Mouse (Mus musculus) forebrain, embryonic 12.5 days (tissue): ENCODE results near the gene Gck. TPM values are rescaled to one million over a fixed set of nuclear protein-coding genes. Genes with fewer than 3 reads are reported as not detected.

Experiments
- ATAC-seq: fragments of 200-750 bp; cut with Nextera tagmentation; 2 replicates; pipeline ENCODE4 v1.8.0; 2017; ENCODE audit warnings: moderate TSS enrichment; ENCODE audit not compliant: low FRiP score
- H3K27ac ChIP-seq: fragments of 300-500 bp; sonication (generic); 2 replicates; pipeline ENCODE4 v1.5.1; 2016; ENCODE audit warnings: mild to moderate bottlenecking
- H3K27me3 ChIP-seq: fragments of 300-500 bp; sonication (generic); 2 replicates; pipeline ENCODE4 v1.6.1; 2016; ENCODE audit warnings: mild to moderate bottlenecking
- H3K36me3 ChIP-seq: fragments of 300-500 bp; sonication (generic); replicated peaks from 2 replicates; pipeline ENCODE4 v1.6.1; 2016; ENCODE audit warnings: mild to moderate bottlenecking
- H3K4me1 ChIP-seq: fragments of 300-500 bp; sonication (generic); 2 replicates; pipeline ENCODE4 v1.6.1; 2016
- H3K4me2 ChIP-seq: fragments of 300-500 bp; sonication (generic); 2 replicates; pipeline ENCODE4 v1.6.1; 2016; ENCODE audit warnings: mild to moderate bottlenecking, moderate library complexity
- H3K4me3 ChIP-seq: fragments of 300-500 bp; sonication (generic); replicated peaks from 2 replicates; pipeline ENCODE4 v1.5.1; 2016; ENCODE audit warnings: mild to moderate bottlenecking
- H3K9ac ChIP-seq: fragments of 300-500 bp; sonication (generic); 2 replicates; pipeline ENCODE4 v1.6.1; 2016; ENCODE audit warnings: mild to moderate bottlenecking
- H3K9me3 ChIP-seq: fragments of 300-500 bp; sonication (generic); 2 replicates; pipeline ENCODE4 v1.6.1; 2016
- WGBS: fragments of 180-500 bp; shearing (Covaris S2); methylation state at CpG from one replicate; pipeline ENCODE4 v1.1.7; 2016; 5-methylcytosine and 5-hydroxymethylcytosine counted together
- polyA plus RNA-seq: library from polyadenylated mRNA; unstranded; fragments of >200 nt; fragmentation: Nextera tagmentation; extraction: Ambion mirVana; gene quantifications from 2 replicates; pipeline ENCODE4 v1.2.1, GENCODE M21; 2016

The Gck gene
- polyA plus RNA-seq, 1 experiment from 2014 or later: 3.5 TPM

DNA sequence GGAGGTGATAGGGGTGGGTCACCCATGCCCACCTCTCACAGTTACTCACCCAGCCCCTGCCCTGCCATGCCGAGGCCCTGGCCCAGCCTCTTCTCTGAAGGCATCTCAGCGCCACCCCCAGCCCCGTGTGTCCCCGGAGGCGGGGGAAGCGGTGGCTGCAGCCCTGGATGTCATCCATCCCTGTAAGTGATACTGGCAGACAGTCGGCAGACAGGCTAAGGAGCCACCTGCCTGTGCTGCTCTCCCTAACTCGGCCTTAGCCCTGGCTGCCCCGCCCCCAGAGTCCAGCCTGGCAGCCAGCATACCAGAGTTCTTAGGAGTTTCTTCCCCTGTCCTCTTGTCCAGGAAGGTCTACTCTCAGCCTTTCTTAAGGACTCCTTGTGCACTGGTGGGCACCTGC is 26.2 kb upstream of the Gck start:
- Histone ChIP-seq H3K36me3 (peaks cover 4% of the 10 kb centered on the region; the same call in 1 of the 2 replicates), H3K9me3 (no peaks in the 10 kb centered on the region), H3K27ac (no peak overlapping the region), H3K4me1 (0 out of 2 replicates have a peak, but pooled peaks cover 5% of the 10 kb centered on the region), H3K27me3 (no peaks in the 10 kb centered on the region), H3K4me3 (no peak overlapping the region), H3K4me2 (no peak overlapping the region), H3K9ac (no peak overlapping the region)
- 16% methylated on average over 9 of the region's 9 CpGs for WGBS
- no peak for ATAC-seq

DNA sequence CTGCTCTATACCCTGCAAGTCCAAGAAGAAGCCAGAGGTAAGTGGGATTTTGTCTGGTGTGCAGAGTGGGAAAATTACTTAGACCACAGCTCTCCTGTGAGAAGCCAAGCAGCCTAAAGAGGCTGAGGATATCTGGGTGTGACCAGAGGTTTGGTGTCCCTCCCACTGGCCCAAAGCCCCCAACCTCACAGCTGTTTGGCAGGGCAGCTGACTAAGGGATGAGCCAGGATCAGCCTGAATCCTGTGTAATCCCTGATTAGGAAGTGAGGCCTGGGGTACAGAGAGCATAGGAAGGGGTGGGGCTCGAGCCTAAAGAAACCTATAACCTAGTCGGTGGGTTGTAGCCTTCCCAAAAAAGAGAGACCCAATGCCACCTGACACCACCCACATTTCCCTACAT is 25.2 kb upstream of the Gck start:
- WGBS: 67% methylated on average over 2 of the region's 2 CpGs

GRCm38 (mm10) chr11:5974053-5974452 is 24.2 kb upstream of the Gck start:
- no peak overlapping the region for H3K9ac ChIP-seq
- H3K36me3 ChIP-seq: peaks cover 15% of the 10 kb centered on the region
- H3K27ac ChIP-seq: no peak overlapping the region
- WGBS: 82% methylated on average over 6 of the region's 6 CpGs
- H3K9me3 ChIP-seq: no peaks in the 10 kb centered on the region
- no peak for ATAC-seq
- H3K4me2 ChIP-seq: no peak overlapping the region
- H3K4me1 ChIP-seq: 0 out of 2 replicates have a peak, but pooled peaks cover 5% of the 10 kb centered on the region
- H3K4me3 ChIP-seq: no peak overlapping the region
- no peaks in the 10 kb centered on the region for H3K27me3 ChIP-seq

More for the DNA sequence above, 25.2 kb upstream of the Gck start:
- H3K36me3 ChIP-seq: peaks cover 8% of the 10 kb centered on the region; the same call in 1 of the 2 replicates
- H3K9me3 ChIP-seq: no peaks in the 10 kb centered on the region
- no peak overlapping the region for H3K4me2 ChIP-seq
- no peak overlapping the region for H3K27ac ChIP-seq
- no peak for ATAC-seq
- no peaks in the 10 kb centered on the region for H3K27me3 ChIP-seq
- no peak overlapping the region for H3K9ac ChIP-seq
- 0 out of 2 replicates have a peak, but pooled peaks cover 5% of the 10 kb centered on the region for H3K4me1 ChIP-seq
- H3K4me3 ChIP-seq: no peak overlapping the region

- Histone ChIP-seq H3K4me2 (no peak overlapping the region), H3K4me3 (no peak overlapping the region), H3K9me3 (no peaks in the 10 kb centered on the region), H3K4me1 (0 out of 2 replicates have a peak, but pooled peaks cover 5% of the 10 kb centered on the region), H3K27ac (no peak overlapping the region), H3K9ac (no peak overlapping the region), H3K27me3 (no peaks in the 10 kb centered on the region), H3K36me3 (peaks cover 24% of the 10 kb centered on the region)
- 57% methylated on average over 7 of the region's 7 CpGs for WGBS
- ATAC-seq: no peak
Measured at GRCm38 (mm10) chr11:5973151-5973550, 23.3 kb upstream of the Gck start.

GRCm38 (mm10) chr11:5971202-5971601 is 21.3 kb upstream of the Gck start:
- no peaks in the 10 kb centered on the region for H3K27me3 ChIP-seq
- WGBS: 66% methylated on average over 7 of the region's 7 CpGs
- no peak overlapping the region for H3K4me2 ChIP-seq
- H3K4me1 ChIP-seq: 0 out of 2 replicates have a peak, but pooled peaks cover 5% of the 10 kb centered on the region
- no peak overlapping the region for H3K9ac ChIP-seq
- no peaks in the 10 kb centered on the region for H3K9me3 ChIP-seq
- no peak overlapping the region for H3K4me3 ChIP-seq
- ATAC-seq: no peak
- H3K27ac ChIP-seq: no peak overlapping the region
- H3K36me3 ChIP-seq: peaks cover 44% of the 10 kb centered on the region

DNA sequence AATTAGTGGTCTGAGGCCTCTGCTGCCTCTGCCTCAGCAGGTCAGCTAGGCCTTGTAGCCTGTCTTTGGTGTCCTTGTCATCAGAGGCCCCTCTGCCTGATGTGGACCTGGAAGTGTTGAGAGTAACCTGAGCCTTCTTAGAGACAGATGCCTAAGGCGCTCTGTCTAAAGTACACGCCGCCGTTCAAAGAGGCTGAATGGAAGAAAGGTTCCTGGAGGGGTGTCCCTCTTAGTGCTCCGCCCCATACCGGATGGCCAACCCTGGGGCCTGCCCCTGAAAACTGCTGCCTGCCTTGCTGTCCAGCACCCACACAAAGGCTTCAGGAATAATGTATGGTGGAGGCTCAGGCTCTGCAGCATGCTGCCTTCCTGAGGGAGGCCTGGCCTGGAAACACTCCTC is 18.3 kb upstream of the Gck start:
- Histone ChIP-seq H3K27me3 (no peaks in the 10 kb centered on the region), H3K4me2 (no peak overlapping the region), H3K36me3 (peaks cover 74% of the 10 kb centered on the region), H3K27ac (no peak overlapping the region), H3K9ac (no peak overlapping the region), H3K4me3 (no peak overlapping the region), H3K9me3 (no peaks in the 10 kb centered on the region), H3K4me1 (0 out of 2 replicates have a peak, but pooled peaks cover 5% of the 10 kb centered on the region)
- 79% methylated on average over 6 of the region's 6 CpGs for WGBS
- ATAC-seq: no peak

GRCm38 (mm10) chr11:5966751-5967150 is 16.9 kb upstream of the Gck start:
- Histone ChIP-seq H3K27ac (no peak overlapping the region), H3K4me2 (no peak overlapping the region), H3K4me1 (no peaks in the 10 kb centered on the region), H3K36me3 (peaks cover 84% of the 10 kb centered on the region), H3K9me3 (no peaks in the 10 kb centered on the region), H3K27me3 (no peaks in the 10 kb centered on the region), H3K9ac (no peak overlapping the region), H3K4me3 (no peak overlapping the region)
- 98% methylated on average over 3 of the region's 3 CpGs for WGBS
- no peak for ATAC-seq

DNA sequence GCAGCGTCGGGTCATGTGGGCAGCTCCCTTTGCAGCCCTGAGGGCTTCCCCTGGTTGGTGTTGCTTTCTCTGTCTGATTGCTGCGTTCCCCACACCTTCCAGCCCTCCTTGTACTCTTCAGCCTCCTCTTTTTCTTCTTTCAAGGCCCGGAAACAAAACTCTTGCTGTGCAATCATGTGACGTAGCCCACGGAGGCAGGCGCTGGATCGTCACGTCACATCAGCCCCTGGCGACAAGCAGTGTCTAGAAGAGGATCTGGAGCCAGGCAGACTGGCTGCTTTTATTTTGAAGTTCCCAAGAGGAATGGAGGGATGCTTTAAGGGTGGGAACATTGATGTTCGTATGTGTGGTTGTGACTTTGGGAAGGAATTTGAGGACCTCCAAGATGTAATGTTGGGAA is 16.0 kb upstream of the Gck start:
- H3K4me1 ChIP-seq: no peaks in the 10 kb centered on the region
- no peak overlapping the region for H3K9ac ChIP-seq
- H3K4me2 ChIP-seq: no peak overlapping the region
- WGBS: 90% methylated on average over 11 of the region's 11 CpGs
- peaks cover 93% of the 10 kb centered on the region for H3K36me3 ChIP-seq
- H3K27me3 ChIP-seq: no peaks in the 10 kb centered on the region
- H3K27ac ChIP-seq: no peak overlapping the region
- H3K4me3 ChIP-seq: no peak overlapping the region
- no peak for ATAC-seq
- no peaks in the 10 kb centered on the region for H3K9me3 ChIP-seq

DNA sequence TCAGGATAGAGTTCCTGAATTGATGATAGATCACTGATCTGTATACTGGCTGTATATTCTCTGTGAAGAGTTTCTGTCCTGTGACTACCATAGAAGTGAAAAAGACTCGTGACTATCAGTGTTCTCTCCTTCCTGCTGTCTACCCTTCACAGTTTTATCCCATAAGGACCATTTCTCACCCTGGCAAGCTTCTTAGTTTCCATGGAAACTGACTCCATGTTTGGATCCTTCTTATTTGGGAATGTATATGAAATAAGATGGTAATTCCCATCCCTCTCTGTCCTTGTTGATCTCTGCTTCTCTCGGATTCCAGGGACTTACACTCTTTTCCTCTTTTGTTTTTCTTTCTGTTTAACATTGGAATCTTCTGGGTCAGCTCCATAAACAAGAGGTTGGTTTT is 10.2 kb upstream of the Gck start:
- Histone ChIP-seq H3K4me2 (no peak overlapping the region), H3K4me3 (no peak overlapping the region), H3K27ac (no peak overlapping the region), H3K4me1 (peaks cover 20% of the 10 kb centered on the region), H3K27me3 (no peaks in the 10 kb centered on the region), H3K36me3 (peaks cover 55% of the 10 kb centered on the region), H3K9me3 (no peaks in the 10 kb centered on the region), H3K9ac (no peak overlapping the region)
- 76% methylated on average over 2 of the region's 2 CpGs for WGBS
- no peak for ATAC-seq

GRCm38 (mm10) chr11:5955546-5956276 is 5.8 kb upstream of the Gck start, which contains the start of gene Ykt6:
TSS of gene Ykt6 (plus strand) at chr11:5955693.
- Histone ChIP-seq H3K27me3 (no peaks in the 10 kb centered on the region), H3K4me1 (peaks cover 22% of the 10 kb centered on the region), H3K36me3 (peaks cover 12% of the 10 kb centered on the region), H3K9ac (peak within 1 kb of the TSS; percentile 84), H3K27ac (peak within 1 kb of the TSS; percentile 91), H3K9me3 (no peaks in the 10 kb centered on the region), H3K4me3 (peak within 1 kb of the TSS; percentile 89), H3K4me2 (peak within 1 kb of the TSS; percentile 90)
- WGBS: under 1% methylated on average over 71 of the region's 71 CpGs
- ATAC-seq: peak; percentile 96

- H3K9ac ChIP-seq: peak overlapping the region; percentile 84
- no peaks in the 10 kb centered on the region for H3K9me3 ChIP-seq
- peaks cover 24% of the 10 kb centered on the region for H3K4me1 ChIP-seq
- H3K27ac ChIP-seq: peak overlapping the region; percentile 91
- H3K4me3 ChIP-seq: peak overlapping the region; percentile 89
- no peaks in the 10 kb centered on the region for H3K27me3 ChIP-seq
- peak; percentile 75 for ATAC-seq
- peaks cover 5% of the 10 kb centered on the region for H3K36me3 ChIP-seq
- H3K4me2 ChIP-seq: peak overlapping the region; percentile 90
- 7% methylated on average over 7 of the region's 7 CpGs for WGBS
Measured at GRCm38 (mm10) chr11:5954965-5955504, 5.2 kb upstream of the Gck start.

DNA sequence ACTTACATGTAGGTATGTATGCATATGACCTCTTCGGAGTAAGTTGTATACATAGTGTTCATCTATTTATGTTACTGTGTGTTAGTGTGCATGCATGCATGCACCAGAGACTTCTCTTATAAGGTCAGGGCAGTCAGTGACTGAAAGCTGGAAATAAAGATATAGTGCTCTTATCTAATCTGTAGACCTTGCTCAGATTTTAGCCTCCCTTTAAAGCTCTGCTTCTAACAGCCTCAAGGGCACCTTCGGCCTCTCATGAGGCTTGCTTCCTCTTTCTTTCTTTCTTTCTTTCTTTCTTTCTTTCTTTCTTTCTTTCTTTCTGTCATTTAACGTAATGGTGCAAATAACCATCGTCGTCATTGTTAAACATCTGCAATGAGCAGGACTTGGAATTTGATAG is 4.6 kb upstream of the Gck start:
- WGBS: 82% methylated on average over 5 of the region's 5 CpGs
- H3K4me2 ChIP-seq: no peak overlapping the region
- no peak for ATAC-seq
- H3K9ac ChIP-seq: no peak overlapping the region
- H3K36me3 ChIP-seq: peaks cover 3% of the 10 kb centered on the region; the same call in 1 of the 2 replicates
- no peaks in the 10 kb centered on the region for H3K27me3 ChIP-seq
- no peak overlapping the region for H3K4me3 ChIP-seq
- no peaks in the 10 kb centered on the region for H3K9me3 ChIP-seq
- H3K27ac ChIP-seq: no peak overlapping the region
- H3K4me1 ChIP-seq: peaks cover 30% of the 10 kb centered on the region
